In the genomic region with DNA sequence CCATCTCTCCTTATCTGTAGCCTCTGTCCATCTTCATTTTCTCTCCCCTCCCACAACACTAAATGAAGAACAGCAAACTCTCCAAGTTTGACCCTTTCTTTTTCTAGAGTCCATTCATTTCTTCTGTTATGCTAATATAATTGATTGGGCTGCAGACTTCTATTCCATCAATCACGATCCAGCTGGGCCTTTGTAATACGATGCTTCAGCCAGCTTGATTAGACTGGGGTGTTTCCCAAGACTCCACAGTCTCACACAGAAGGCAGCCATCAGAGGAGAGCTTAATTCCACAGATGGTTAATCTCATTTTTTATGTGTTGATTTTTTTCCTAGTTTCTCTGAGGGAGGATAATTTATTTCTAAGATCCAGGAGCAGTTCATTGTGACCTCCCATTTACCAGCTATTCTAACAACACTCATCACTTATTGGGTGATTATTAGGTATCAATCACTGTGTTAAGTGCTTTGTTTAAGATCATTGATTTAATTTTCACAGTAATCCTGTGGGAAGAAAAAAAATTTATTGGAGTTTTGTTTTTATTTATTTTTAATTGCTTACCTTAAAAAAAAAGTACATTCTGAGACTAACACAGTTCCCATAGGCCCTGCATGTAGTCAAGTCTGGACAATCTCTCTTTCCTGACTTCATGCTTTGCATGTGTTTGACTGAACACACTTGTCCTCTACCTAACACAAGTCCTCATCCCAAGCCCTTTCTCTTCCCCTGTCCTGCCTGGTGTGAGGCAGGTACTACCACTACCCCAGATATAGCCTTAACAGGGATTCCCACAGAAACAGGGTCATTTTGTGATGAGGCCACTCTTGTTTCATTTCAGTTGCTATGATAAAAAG, we compare ENCODE assay signal across 15 mouse cellular contexts.
DNase-seq lines count a peak whose midpoint lies in the region; ATAC-seq and TF ChIP-seq lines count a peak whose summit lies in the region.
"Had no signal": no experiment of that assay in that cellular context is flagged by ENCODE, and none has a peak within 500 bp of the region (broad histone marks: within the 10 kb centered on the region; RNA-seq: fewer than 3 reads in every experiment).

No protein-coding gene starts in this region.

- H3K9ac ChIP-seq in hindbrain, embryonic 11.5 days (ENCODE audit: low read depth, low read length): no peak overlapping the region
- H3K9ac ChIP-seq in hindbrain, postnatal 0 days (replicated peaks; ENCODE audit: low read length): no peak overlapping the region
- no peak overlapping the region for H3K9ac ChIP-seq in neural tube, embryonic 15.5 days (replicated peaks)
- no peak overlapping the region for H3K9ac ChIP-seq in forebrain, embryonic 16.5 days (replicated peaks; ENCODE audit: low read depth, low read length)
- H3K9ac ChIP-seq: embryonic facial prominence, embryonic 12.5 days; intestine, embryonic 15.5 days; limb, embryonic 13.5 days; neural tube, embryonic 13.5 days had no signal

- peak; percentile 53 for DNase-seq in hindbrain, embryonic 11.5 days (ENCODE audit: low spot score)
- DNase-seq in hindbrain, postnatal 0 days (ENCODE audit: low spot score): no peak
- DNase-seq in neural tube, embryonic 10.5 days (ENCODE audit: extremely low spot score, low spot score): peak; percentile 25
- DNase-seq in gastrocnemius, postnatal 25 days: no peak
- no peak for DNase-seq in thymus, postnatal 0 days (ENCODE audit: low spot score)
- no peak for DNase-seq in adrenal gland, postnatal 25 days
- DNase-seq: cerebellum, adult 2 months; heart, adult 18-20 months; lung, adult 18-20 months had no signal

- H3K27ac ChIP-seq in hindbrain, embryonic 11.5 days (ENCODE audit: low read depth, low read length): no peak overlapping the region
- H3K27ac ChIP-seq in hindbrain, postnatal 0 days: no peak overlapping the region
- H3K27ac ChIP-seq in neural tube, embryonic 15.5 days (replicated peaks): no peak overlapping the region
- no peak overlapping the region for H3K27ac ChIP-seq in forebrain, embryonic 16.5 days (ENCODE audit: low read length)
- H3K27ac ChIP-seq: embryonic facial prominence, embryonic 12.5 days; intestine, embryonic 15.5 days; limb, embryonic 13.5 days; neural tube, embryonic 13.5 days had no signal

- H3K4me3 ChIP-seq in hindbrain, embryonic 11.5 days (ENCODE audit: low read depth, low read length): no peak overlapping the region
- H3K4me3 ChIP-seq in hindbrain, postnatal 0 days (ENCODE audit: low read length): no peak overlapping the region
- H3K4me3 ChIP-seq in neural tube, embryonic 15.5 days (replicated peaks): no peak overlapping the region
- no peak overlapping the region for H3K4me3 ChIP-seq in forebrain, embryonic 16.5 days (replicated peaks; ENCODE audit: low read length)
- H3K4me3 ChIP-seq: embryonic facial prominence, embryonic 12.5 days; intestine, embryonic 15.5 days; limb, embryonic 13.5 days; neural tube, embryonic 13.5 days had no signal

- H3K36me3 ChIP-seq in hindbrain, embryonic 11.5 days (ENCODE audit: control insufficient read depth, insufficient read depth, low read length): no peaks in the 10 kb centered on the region
- no peaks in the 10 kb centered on the region for H3K36me3 ChIP-seq in hindbrain, postnatal 0 days (ENCODE audit: insufficient read depth, low read length)
- H3K36me3 ChIP-seq in neural tube, embryonic 15.5 days: no peaks in the 10 kb centered on the region
- no peaks in the 10 kb centered on the region for H3K36me3 ChIP-seq in forebrain, embryonic 16.5 days (ENCODE audit: control insufficient read depth, insufficient read depth)
- H3K36me3 ChIP-seq: embryonic facial prominence, embryonic 12.5 days; intestine, embryonic 15.5 days; limb, embryonic 13.5 days; neural tube, embryonic 13.5 days had no signal

- WGBS in hindbrain, embryonic 11.5 days: 3% methylated on average over 2 of the region's 2 CpGs
- 8% methylated on average over 2 of the region's 2 CpGs for WGBS in hindbrain, postnatal 0 days
- 6% methylated on average over 2 of the region's 2 CpGs for WGBS in neural tube, embryonic 15.5 days
- 4% methylated on average over 2 of the region's 2 CpGs for WGBS in forebrain, embryonic 16.5 days

- H3K4me1 ChIP-seq in hindbrain, embryonic 11.5 days (replicated peaks; ENCODE audit: control insufficient read depth, insufficient read depth, low read length): no peaks in the 10 kb centered on the region
- H3K4me1 ChIP-seq in hindbrain, postnatal 0 days (ENCODE audit: insufficient read depth, low read length): no peaks in the 10 kb centered on the region
- H3K4me1 ChIP-seq in neural tube, embryonic 15.5 days: no peaks in the 10 kb centered on the region
- H3K4me1 ChIP-seq in forebrain, embryonic 16.5 days (replicated peaks; ENCODE audit: control insufficient read depth, insufficient read depth, low read length): 0 out of 2 replicates have a peak, but pooled peaks cover 4% of the 10 kb centered on the region
- H3K4me1 ChIP-seq: embryonic facial prominence, embryonic 12.5 days; intestine, embryonic 15.5 days; limb, embryonic 13.5 days; neural tube, embryonic 13.5 days had no signal

- TF ChIP-seq CTCF in hindbrain, postnatal 0 days (IDR thresholded peaks at IDR 0.05; ENCODE audit: low read depth): no peak

- H3K4me2 ChIP-seq in hindbrain, embryonic 11.5 days (replicated peaks; ENCODE audit: low read depth, low read length): no peak overlapping the region
- H3K4me2 ChIP-seq in hindbrain, postnatal 0 days (ENCODE audit: low read depth, low read length): no peak overlapping the region
- H3K4me2 ChIP-seq in neural tube, embryonic 15.5 days: no peak overlapping the region
- no peak overlapping the region for H3K4me2 ChIP-seq in forebrain, embryonic 16.5 days (ENCODE audit: low read length)
- H3K4me2 ChIP-seq: embryonic facial prominence, embryonic 12.5 days; intestine, embryonic 15.5 days; limb, embryonic 13.5 days; neural tube, embryonic 13.5 days had no signal

- no peaks in the 10 kb centered on the region for H3K9me3 ChIP-seq in hindbrain, embryonic 11.5 days (ENCODE audit: control insufficient read depth, low read length)
- no peaks in the 10 kb centered on the region for H3K9me3 ChIP-seq in hindbrain, postnatal 0 days (ENCODE audit: low read length)
- no peaks in the 10 kb centered on the region for H3K9me3 ChIP-seq in neural tube, embryonic 15.5 days (replicated peaks)
- H3K9me3 ChIP-seq in forebrain, embryonic 16.5 days (ENCODE audit: control insufficient read depth, low read length): no peaks in the 10 kb centered on the region
- H3K9me3 ChIP-seq: embryonic facial prominence, embryonic 12.5 days; intestine, embryonic 15.5 days; limb, embryonic 13.5 days; neural tube, embryonic 13.5 days had no signal

- no peaks in the 10 kb centered on the region for H3K27me3 ChIP-seq in hindbrain, embryonic 11.5 days (ENCODE audit: control insufficient read depth, insufficient read depth, low read length)
- H3K27me3 ChIP-seq in hindbrain, postnatal 0 days (ENCODE audit: insufficient read depth, low read length): no peaks in the 10 kb centered on the region
- H3K27me3 ChIP-seq in neural tube, embryonic 15.5 days (replicated peaks): no peaks in the 10 kb centered on the region
- H3K27me3 ChIP-seq in forebrain, embryonic 16.5 days (replicated peaks; ENCODE audit: control insufficient read depth, insufficient read depth, low read length): no peaks in the 10 kb centered on the region
- H3K27me3 ChIP-seq: embryonic facial prominence, embryonic 12.5 days; intestine, embryonic 15.5 days; limb, embryonic 13.5 days; neural tube, embryonic 13.5 days had no signal

- ATAC-seq in hindbrain, embryonic 11.5 days (ENCODE audit: low FRiP score): peak; percentile 95
- ATAC-seq in hindbrain, postnatal 0 days: no peak
- ATAC-seq in neural tube, embryonic 15.5 days (ENCODE audit: low FRiP score): no peak
- peak; percentile 98 for ATAC-seq in forebrain, embryonic 16.5 days
- ATAC-seq: intestine, embryonic 15.5 days had no signal

Comparison
In these comparisons a context has a peak if more than half of its experiments do, and no peak if none do; other contexts are left out.
1. ATAC-seq: peak in hindbrain, embryonic 11.5 days (single experiment) and forebrain, embryonic 16.5 days (single experiment); none in hindbrain, postnatal 0 days (single experiment) and neural tube, embryonic 15.5 days (single experiment).
2. DNase-seq: peak in hindbrain, embryonic 11.5 days (single experiment) and neural tube, embryonic 10.5 days (single experiment); none in hindbrain, postnatal 0 days (single experiment), gastrocnemius, postnatal 25 days (single experiment), thymus, postnatal 0 days (single experiment) and adrenal gland, postnatal 25 days (single experiment).